Mouse (Mus musculus): ENCODE measurements around the gene Poc1b.

GRCm38 (mm10) chr10:99200944-99201343 is 94.1 kb downstream of the Poc1b start:
- TF ChIP-seq CTCF (IDR thresholded peaks at IDR 0.05; ENCODE audit: control insufficient read depth, insufficient read depth, insufficient read length) (no peak), MYOG (IDR thresholded peaks at IDR 0.05; ENCODE audit: control insufficient read depth, extremely low read depth, insufficient read length) (no peak), CEBPB (IDR thresholded peaks at IDR 0.05; ENCODE audit: low read depth) (no peak)

All from C2C12 (cell line).